Mouse (Mus musculus) megakaryocyte, embryonic 14.5 days (primary cell): ENCODE data around the gene Nkx1-1. TPM values are rescaled to one million over a fixed set of nuclear protein-coding genes. Genes with fewer than 3 reads are reported as not detected.
A peak's percentile ranks its signal among the peaks of the same experiment; 100 is the strongest.

Source experiments
- H3K27me3 ChIP-seq: replicated peaks from 2 replicates; pipeline ENCODE3; 2012; ENCODE audit warnings: inconsistent platforms
- H3K36me3 ChIP-seq: replicated peaks from 2 replicates; pipeline ENCODE3; 2012; ENCODE audit warnings: low read length, inconsistent platforms, mixed read lengths
- H3K4me1 ChIP-seq: 2 replicates; pipeline ENCODE4 v1.6.1; 2012; ENCODE audit warnings: inconsistent platforms
- H3K4me3 ChIP-seq: replicated peaks from 2 replicates; pipeline ENCODE3; 2012; ENCODE audit warnings: moderate library complexity, mild to moderate bottlenecking, inconsistent platforms
- H3K9me3 ChIP-seq: 2 replicates; pipeline ENCODE4 v1.6.1; 2012; ENCODE audit warnings: inconsistent platforms
- FLI1 ChIP-seq: IDR thresholded peaks from 2 replicates; pipeline ENCODE4 v1.6.1; 2012; ENCODE audit warnings: low read length, inconsistent platforms, mixed read lengths
- GATA1 ChIP-seq: IDR thresholded peaks from 3 replicates; pipeline ENCODE4 v1.6.1; 2012; ENCODE audit warnings: mixed read lengths, low read length, inconsistent platforms, borderline replicate concordance
- polyA plus RNA-seq: library from polyadenylated mRNA; stranded (reverse); fragments of >175 nt; gene quantifications from 2 replicates; pipeline ENCODE4 v1.2.3, GENCODE M21; 2012; ENCODE audit warnings: low replicate concordance; ENCODE audit not compliant: insufficient read depth

Nkx1-1 gene
- polyA plus RNA-seq: not detected in 2 replicates

DNA sequence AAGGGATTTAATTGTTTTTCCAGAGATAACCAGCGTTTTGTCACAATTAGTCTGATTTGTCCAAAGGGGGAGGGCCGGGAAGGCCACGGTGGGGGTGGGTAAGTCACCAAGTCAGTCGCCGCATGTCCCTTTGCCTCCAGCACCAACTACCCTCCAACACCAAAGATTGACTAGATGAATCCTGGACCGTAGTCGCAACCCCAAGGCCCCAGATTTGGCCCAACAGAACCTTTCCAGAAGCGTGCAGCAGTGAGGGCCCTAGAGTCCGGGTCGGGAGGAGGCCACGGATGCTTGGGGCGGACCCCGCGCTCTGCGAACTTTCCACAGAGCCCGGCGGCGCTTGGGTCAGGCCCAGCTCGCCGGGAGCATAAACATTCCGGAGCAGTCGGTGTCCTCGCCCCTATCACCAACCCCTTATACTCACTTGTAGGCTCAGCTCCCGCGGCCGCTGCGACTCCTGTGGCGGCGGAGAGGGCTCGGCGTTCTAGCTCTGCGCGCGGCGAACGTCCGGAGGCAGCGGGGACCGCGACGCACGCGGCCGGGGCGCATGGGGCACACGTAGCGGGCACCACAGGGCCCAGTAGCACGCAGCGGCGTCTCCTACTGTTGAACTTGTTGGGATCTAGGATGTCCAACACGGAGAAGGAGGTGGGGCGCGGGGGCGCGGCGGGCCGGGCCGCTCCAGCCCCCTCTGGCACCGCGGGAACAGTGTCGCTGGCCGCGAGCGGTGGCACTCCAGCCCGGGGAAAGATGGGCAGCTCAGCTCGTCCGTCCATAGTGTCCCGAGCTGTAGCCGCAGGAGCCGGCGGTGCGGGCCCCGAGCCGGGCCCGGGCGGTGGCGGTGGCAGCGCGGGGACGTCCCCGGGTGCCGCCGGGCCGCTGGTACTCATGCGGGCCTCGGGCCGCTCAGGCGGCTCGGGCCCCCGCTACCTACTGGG lies at the start of gene Nkx1-1:
Nkx1-1 (minus strand) TSS at position 776 of the 938 bp plus-strand sequence.
- Histone ChIP-seq H3K4me3 (peak within 1 kb of the TSS; percentile 62), H3K9me3 (peaks cover 5% of the 10 kb centered on the region; the same call in 1 of the 2 replicates), H3K27me3 (peaks cover 100% of the 10 kb centered on the region), H3K4me1 (peaks cover 47% of the 10 kb centered on the region), H3K36me3 (no peaks in the 10 kb centered on the region)
- TF ChIP-seq GATA1 (no peak), FLI1 (no peak)

GRCm38 (mm10) chr5:33481318-33481685 lies 47.5 kb upstream of the Nkx1-1 start:
- no peak for TF ChIP-seq FLI1
- no peak for TF ChIP-seq GATA1
- Histone ChIP-seq H3K4me3 (no peak overlapping the region), H3K9me3 (no peaks in the 10 kb centered on the region), H3K36me3 (no peaks in the 10 kb centered on the region), H3K27me3 (peaks cover 66% of the 10 kb centered on the region), H3K4me1 (no peaks in the 10 kb centered on the region)

DNA sequence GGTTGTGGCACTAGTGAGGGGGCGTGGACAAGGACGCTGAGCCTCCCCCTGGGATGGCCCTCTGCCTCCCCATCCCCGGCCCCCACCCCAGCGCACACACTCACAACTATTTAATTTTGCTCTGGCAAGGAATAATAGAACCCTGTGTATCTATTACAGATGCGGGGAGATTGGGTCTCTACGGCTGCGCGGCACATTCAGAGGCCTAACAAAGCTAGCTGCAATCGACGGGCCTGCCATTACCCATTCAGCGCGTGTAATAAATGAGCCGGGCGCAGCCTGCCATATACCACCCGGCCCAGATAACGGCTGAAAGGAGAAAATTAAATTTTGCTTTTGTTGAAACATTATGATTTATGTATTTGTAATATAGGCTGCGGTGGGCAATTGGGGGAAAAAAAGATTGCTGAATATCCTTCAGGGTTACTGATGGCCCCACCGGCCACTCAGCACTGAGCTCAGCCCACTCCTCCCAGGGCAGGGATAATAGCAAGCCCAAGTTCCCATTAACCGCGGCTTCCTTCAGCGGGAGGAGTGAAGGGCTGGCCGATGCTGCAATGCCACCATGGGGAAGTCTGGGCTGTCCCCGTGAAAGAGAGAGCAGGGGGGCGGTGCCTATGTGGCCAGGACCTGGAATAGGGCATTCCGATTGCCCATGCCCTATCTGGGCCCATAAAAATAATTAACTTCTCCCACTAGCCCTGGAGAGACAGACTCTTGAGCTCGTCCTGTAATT lies 47.0 kb upstream of the Nkx1-1 start:
- Histone ChIP-seq H3K36me3 (no peaks in the 10 kb centered on the region), H3K4me3 (no peak overlapping the region), H3K9me3 (no peaks in the 10 kb centered on the region), H3K27me3 (peaks cover 64% of the 10 kb centered on the region), H3K4me1 (no peaks in the 10 kb centered on the region)
- TF ChIP-seq FLI1 (no peak), GATA1 (no peak)

DNA sequence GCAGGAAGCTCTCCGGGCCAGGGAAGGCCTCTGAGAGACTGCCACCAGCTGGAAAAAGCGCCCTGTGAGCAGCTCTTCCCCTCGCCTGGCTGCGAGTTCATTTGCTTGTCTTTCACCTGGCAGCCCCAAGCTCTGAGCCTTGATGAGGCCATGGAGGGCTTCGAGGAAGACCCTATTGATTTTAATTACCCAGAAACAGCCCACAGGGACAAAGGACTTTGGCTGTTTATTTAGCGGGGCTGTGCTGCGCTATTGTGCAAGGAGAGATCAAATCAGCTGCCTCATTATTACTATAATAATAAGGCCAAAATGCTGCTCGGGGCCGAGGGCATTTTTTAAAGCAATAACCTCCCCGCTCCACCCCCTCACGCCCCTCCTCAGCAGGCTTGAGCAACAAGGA lies 31.7 kb upstream of the Nkx1-1 start:
- no peak overlapping the region for H3K4me3 ChIP-seq
- TF ChIP-seq GATA1: no peak
- no peak for TF ChIP-seq FLI1
- no peaks in the 10 kb centered on the region for H3K36me3 ChIP-seq
- H3K4me1 ChIP-seq: no peaks in the 10 kb centered on the region
- H3K9me3 ChIP-seq: no peaks in the 10 kb centered on the region
- H3K27me3 ChIP-seq: peaks cover 63% of the 10 kb centered on the region

GRCm38 (mm10) chr5:33464390-33464789 lies 30.6 kb upstream of the Nkx1-1 start:
- H3K36me3 ChIP-seq: no peaks in the 10 kb centered on the region
- H3K4me3 ChIP-seq: no peak overlapping the region
- H3K9me3 ChIP-seq: no peaks in the 10 kb centered on the region
- peaks cover 64% of the 10 kb centered on the region for H3K27me3 ChIP-seq
- no peaks in the 10 kb centered on the region for H3K4me1 ChIP-seq
- TF ChIP-seq FLI1: no peak
- no peak for TF ChIP-seq GATA1

DNA sequence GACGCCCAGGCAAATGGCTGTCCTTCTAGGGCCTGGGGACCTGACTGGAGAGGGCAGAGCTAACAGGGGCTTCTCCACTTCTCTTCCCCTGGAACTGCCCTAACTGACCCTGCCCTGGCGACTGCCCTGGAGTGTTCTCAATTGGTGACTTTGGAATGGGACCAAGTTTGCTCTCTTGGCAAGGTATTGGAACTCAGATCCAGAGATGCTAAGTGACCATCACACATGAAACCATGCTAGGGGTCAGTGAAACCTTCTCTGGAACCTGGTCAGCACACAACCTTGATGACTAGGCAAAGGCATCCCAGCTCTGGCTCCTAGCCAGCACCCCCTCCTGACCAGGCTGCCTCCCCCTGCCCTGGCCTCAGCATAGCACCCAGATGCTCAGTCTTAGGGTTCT lies 25.3 kb upstream of the Nkx1-1 start:
- H3K4me1 ChIP-seq: peaks cover 6% of the 10 kb centered on the region; the same call in 1 of the 2 replicates
- TF ChIP-seq FLI1: no peak
- no peak for TF ChIP-seq GATA1
- H3K27me3 ChIP-seq: peaks cover 77% of the 10 kb centered on the region
- no peaks in the 10 kb centered on the region for H3K9me3 ChIP-seq
- H3K36me3 ChIP-seq: no peaks in the 10 kb centered on the region
- no peak overlapping the region for H3K4me3 ChIP-seq

DNA sequence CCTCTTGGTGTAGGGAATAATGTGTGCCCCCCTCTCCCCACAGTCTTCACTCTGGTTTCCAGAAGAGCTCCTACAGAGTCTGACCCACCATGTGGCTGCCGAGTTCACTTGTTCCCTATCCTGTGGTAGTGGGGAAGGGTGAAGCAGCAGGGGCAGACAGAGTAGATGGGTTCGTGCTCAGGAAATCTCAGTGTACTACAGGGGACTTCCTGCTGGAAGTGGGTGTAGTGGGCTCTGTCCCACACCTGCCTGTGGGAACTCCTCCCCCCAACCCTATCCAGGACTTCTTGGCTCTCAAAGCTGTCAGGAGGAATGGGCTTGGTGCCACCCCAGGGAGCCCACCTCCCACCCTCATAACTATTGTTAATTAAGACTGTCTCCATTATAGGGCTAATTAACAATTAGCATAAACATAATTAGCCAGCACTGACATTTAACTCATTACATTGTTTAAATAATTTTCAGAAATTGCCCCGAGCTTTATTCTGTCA lies 24.4 kb upstream of the Nkx1-1 start:
- Histone ChIP-seq H3K4me1 (peaks cover 6% of the 10 kb centered on the region; the same call in 1 of the 2 replicates), H3K4me3 (no peak overlapping the region), H3K36me3 (no peaks in the 10 kb centered on the region), H3K9me3 (no peaks in the 10 kb centered on the region), H3K27me3 (peaks cover 75% of the 10 kb centered on the region)
- TF ChIP-seq FLI1 (no peak), GATA1 (no peak)

GRCm38 (mm10) chr5:33455737-33456136 lies 22.0 kb upstream of the Nkx1-1 start:
- Histone ChIP-seq H3K9me3 (no peaks in the 10 kb centered on the region), H3K4me3 (no peak overlapping the region), H3K4me1 (peaks cover 6% of the 10 kb centered on the region; the same call in 1 of the 2 replicates), H3K27me3 (peaks cover 71% of the 10 kb centered on the region), H3K36me3 (no peaks in the 10 kb centered on the region)
- TF ChIP-seq GATA1 (no peak), FLI1 (no peak)

DNA sequence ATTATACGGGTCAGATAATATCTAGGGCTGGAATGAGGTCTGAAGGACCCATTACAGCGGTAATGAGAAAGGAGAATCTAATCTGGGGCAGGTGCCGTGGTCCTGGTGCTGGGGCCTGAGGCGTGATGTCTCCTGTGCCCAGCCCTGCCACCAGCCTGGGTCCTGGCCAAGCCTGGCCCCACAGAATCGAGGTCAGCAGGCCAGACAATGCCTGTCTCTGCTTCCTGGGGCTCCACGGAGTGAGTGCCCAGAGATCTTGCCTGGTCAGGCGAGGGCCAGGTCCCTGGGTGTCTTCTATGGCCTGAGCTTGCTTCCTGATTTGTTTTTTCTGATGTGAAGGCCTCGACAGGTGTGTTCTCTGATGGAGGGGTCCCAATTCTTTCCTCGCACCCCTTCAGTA lies 10.0 kb upstream of the Nkx1-1 start:
- no peak overlapping the region for H3K4me3 ChIP-seq
- H3K36me3 ChIP-seq: no peaks in the 10 kb centered on the region
- H3K27me3 ChIP-seq: peaks cover 73% of the 10 kb centered on the region
- H3K9me3 ChIP-seq: no peaks in the 10 kb centered on the region
- TF ChIP-seq GATA1: no peak
- TF ChIP-seq FLI1: no peak
- peaks cover 11% of the 10 kb centered on the region for H3K4me1 ChIP-seq
